Mouse (Mus musculus): ENCODE results near the gene Fndc3b.

The Fndc3b gene

DNA sequence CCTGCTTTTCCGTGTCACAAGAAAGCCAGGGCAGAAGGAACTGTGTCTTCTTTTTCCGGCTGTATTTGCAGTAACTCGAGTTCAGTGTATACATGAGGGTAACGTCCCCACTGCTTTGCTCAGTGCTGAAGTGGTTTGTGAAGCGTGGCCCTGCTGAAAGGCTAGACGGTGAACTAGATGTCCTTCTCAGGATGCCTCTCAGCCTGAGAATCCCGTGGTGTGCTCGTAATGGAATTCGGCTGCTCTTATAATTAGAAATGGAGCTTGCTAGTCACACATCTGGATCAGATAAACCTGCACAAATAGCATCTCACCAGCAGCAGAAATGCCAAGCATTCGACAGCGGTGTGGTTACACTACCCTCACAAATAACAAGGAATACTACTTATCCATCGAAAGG lies 40.7 kb downstream of the Fndc3b start:
- no peak for DNase-seq (ENCODE audit: low spot score)

DNA sequence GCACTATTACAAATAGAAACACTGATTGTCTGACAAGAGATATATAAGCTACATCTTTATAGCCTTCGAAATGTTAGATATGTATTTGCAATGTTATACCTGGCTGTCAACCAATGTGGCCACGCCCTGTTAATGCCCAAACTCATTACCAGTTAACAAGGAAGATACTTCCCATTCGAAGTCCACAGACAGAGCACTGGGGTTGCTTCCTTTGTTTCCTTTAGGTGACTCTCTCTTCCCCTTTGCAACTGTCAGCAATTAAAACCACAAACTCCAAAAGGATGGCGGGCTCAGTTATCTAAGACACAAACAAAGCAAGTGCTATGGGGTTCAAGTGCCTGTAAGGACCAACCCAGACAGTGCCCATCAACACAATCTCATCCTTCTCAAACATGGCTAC lies 43.8 kb downstream of the Fndc3b start:
- DNase-seq (ENCODE audit: low spot score): no peak

DNA sequence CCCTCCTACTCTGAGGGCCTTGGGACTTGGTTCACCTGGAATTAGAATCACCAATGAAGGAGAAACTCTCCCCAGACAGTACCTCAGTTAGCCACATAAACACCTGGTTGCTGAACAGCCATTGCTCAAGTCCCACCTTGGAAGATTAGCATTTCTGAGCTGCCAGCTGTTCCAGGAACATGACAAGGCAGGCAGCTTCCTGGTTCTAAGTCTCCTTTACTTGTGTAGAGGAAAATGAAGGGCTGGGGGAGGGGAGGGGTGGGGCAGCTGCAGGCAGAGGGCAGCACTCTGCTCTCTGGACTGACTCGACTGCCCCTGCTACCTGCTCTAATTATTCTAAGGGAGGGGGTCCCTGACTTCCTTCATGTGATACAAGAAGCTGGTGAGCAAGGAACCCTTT lies 45.8 kb downstream of the Fndc3b start:
- DNase-seq (ENCODE audit: low spot score): peak; percentile 70

DNA sequence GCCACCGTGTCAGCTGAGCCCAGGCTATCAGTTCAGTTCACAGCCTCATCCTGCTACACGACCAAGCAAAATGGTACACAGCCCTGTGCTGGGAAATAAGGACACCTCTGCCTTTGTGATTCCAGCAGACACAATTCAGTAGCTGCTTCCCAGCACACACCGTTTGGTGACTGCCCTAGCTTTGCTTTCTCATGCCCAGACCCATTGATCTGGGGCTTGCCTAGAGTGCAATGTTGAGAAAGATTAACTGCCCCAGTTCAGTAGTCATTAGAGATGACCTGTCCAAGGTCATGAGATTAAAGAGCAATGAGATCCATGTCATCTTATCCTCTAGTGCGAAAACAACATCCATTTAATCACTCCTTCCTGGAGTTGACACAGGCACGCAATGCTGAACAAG lies 47.9 kb downstream of the Fndc3b start:
- no peak for DNase-seq (ENCODE audit: low spot score)

DNA sequence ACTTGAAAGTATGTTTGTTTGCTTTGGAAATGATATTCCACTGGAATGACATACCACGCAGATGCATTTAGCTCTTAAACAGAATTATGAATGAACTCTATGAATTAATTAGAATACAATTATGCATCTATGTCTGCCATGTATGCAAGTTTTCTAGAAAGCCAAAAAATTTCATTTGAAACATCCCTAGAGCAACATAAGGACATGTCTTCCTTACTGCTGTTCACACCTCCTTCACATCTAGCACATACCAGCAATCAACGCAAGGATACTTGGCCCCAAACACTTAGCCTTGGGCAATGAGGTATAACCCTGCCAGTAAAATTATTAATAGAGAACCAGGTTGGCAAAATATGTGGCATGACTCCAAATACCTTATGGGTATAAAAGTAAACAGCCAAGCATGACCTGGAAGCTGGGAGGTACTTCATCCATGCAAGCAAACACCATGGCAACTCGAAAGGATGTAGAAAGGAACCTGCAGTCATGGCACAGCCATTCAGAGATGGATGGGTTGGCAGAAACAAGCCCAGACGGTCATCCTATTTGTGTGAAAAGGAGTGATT lies 52.8 kb downstream of the Fndc3b start:
- DNase-seq (ENCODE audit: low spot score): no peak

DNA sequence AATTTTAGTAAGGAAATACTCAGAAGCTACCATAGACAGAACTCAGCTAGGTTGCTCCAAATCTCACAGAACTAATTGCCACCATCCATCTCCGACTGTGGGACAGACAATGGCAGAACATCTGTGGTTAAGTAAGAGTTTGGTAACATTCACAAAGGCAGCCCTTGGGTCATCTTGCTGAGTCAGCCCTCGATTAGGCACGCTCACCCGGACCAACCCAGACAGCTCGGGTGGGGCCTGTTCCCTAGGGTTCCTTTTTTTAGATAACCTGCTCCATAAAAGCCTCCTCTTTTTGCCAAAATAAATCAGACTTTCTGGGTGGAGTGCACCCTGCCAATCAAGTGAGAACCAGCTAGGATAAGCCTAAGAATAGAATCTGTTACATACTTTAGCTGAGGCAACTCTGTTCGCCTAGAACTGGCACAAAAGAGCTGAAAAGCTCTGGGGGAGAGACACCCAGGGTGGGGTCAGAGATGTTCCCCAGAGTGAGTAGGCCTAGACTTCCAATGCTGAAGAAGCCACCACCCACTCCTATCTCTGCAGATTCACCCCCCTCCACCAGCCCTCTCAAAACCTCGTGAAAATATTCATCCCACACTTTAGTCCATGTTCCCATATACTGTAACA lies 54.2 kb downstream of the Fndc3b start:
- DNase-seq (ENCODE audit: low spot score): no peak

DNA sequence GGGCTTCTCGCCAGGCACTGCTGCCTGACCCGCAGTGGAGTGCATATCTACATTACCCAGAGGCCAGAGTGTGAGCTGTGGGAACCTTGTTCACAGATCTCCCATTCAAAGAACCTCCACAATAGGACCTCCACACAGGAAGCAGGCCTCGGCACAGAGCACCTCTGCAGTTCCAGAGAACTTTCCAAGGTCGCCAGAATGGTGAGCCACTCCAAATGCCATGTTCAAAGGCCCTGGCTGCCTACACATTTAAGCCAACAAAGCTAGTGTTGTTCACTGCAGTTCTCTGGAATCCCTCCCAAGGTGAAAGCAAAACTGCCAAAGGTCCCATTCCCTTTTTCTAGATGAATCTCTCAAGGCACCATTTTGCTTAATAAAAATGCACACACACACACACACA lies 55.4 kb downstream of the Fndc3b start:
- no peak for DNase-seq (ENCODE audit: low spot score)

DNA sequence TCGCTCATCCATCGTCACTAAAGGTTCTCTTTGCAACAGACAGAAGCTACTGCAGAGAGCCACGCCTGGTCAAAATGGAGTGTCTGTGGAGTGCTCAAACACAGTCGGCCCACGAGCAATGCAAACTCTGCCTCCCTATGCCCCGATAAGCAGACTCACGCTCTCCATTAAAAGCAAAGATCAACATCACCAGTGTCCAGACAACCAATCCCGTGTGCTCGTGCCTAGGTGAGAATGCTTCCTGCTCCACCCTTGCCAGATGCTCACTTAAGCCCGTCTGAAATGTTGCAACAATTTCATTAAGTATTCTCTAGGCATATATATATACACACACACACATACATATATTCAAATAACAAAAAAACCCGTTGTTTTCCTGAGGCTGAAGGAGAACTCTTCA lies 56.1 kb downstream of the Fndc3b start:
- no peak for DNase-seq (ENCODE audit: low spot score)

DNA sequence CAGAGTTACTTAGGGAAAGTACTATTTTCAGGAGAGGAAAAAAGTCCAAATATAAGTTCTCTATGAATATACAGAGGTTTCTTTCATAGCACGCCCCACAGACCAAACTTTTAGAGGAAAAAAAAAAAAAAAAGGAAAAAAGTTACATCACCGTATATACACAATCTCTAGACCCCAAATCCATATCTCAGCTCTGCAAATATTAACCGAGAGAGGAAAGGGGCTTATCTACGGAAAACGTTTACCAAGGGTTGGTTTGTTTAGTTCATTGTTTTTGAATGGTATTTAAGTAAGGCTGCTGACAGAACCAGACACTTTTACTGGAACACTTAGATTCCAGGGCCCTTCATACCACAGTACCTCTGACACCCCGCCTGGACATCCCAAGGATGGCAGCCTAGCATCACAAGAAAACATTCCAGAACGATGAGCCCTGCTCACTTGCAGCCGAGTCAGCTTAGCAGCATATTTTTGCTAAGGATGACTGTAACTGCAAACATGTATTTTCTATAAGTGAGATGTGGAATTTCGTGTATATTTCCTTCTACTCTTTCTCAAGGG lies 58.6 kb downstream of the Fndc3b start:
- DNase-seq (ENCODE audit: low spot score): peak; percentile 16

DNA sequence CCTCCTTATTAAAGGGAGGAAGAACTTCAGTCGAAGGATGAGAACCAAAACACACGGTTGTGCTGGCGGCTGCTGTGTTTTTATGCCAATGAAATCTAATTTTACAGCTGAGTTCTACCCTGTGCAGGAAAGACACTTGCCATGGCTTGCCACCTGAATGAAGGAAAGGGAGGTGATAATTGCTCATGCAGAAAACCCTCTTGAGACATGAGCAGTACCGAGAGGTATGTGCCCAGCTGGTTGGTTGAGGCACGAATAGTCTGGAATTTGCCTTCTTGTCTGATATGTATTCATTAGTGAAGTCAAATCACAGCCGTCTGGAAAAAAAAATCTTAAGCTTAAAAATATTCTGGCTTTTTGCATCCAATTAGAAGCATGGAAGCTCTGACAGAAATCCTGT lies 59.4 kb downstream of the Fndc3b start:
- no peak for DNase-seq (ENCODE audit: low spot score)

DNA sequence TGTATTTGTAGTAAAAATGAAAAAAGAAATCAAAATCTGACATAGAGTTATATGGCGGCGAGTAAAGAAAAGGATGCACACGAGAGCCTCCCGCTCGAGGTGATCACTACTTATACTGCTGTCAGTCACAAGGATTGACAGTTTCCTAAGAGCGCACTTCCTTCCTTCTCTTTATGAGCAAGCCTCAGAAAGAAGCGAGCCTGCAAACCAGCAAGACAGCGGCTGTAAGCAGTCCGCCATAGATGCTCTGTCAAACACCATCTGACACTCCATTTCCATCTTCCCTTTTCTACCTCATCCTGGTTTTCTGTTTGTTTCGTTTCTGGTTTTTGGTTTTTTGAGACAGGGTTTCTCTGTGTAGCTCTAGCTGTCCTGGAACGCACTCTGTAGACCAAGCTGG lies 61.0 kb downstream of the Fndc3b start:
- DNase-seq (ENCODE audit: low spot score): no peak

DNA sequence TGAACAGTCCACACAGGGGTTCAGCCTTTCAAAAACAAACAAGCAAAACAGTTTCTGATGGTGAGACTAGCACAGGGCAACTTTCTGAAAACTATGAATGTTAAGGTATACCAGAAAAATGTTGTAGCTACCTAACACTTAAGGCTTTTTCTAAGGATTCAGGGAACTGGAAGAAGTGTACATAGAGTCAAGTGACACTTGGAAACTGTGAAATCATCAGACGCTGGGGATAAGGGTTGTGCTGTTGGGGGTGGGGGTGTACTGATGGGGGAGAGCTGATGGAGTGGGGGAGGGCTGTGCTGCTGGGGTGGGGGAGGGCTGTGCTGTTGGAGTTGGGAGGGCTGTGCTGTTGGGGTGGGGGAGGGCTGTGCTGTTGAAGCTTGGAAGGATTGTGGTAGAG lies 61.8 kb downstream of the Fndc3b start:
- no peak for DNase-seq (ENCODE audit: low spot score)

DNA sequence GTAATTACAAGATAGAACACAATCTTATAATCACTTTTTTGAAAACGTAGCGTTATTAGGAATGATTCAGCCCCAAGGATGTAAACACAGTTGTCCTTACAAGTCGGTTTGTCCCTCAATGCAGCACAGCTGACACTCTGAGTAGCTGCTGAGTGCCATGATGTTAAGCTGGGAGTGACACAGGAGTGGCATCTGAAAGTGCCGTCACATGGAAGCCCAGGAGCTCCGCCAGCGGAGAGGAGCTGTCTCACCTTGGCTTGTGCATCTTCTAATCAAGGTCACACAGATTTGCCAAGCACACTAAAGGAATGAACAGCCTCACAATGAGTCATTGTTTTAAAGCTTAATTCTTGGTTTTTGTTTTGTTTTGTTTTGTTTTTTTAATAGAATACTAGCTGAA lies 68.7 kb downstream of the Fndc3b start:
- no peak for DNase-seq (ENCODE audit: low spot score)

DNA sequence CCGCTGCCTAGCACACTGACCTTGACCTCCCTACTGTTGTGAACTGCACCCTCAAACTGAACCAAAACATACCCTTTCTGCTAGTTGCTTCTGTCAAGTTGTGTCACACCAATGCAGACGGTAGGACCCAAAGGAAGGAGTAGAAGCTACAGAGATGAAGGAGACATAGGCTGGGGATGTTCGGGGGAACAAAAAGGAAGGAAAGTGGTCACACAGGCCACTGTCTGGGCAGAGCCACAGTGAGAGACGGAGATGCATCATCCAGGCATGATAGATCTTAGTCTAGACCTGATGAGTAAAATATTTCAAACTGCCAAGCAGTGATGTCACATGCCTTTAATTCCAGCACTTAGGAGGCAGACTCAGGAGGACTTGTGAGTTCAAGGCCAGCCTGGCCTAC lies 71.4 kb downstream of the Fndc3b start:
- DNase-seq (ENCODE audit: low spot score): no peak

DNA sequence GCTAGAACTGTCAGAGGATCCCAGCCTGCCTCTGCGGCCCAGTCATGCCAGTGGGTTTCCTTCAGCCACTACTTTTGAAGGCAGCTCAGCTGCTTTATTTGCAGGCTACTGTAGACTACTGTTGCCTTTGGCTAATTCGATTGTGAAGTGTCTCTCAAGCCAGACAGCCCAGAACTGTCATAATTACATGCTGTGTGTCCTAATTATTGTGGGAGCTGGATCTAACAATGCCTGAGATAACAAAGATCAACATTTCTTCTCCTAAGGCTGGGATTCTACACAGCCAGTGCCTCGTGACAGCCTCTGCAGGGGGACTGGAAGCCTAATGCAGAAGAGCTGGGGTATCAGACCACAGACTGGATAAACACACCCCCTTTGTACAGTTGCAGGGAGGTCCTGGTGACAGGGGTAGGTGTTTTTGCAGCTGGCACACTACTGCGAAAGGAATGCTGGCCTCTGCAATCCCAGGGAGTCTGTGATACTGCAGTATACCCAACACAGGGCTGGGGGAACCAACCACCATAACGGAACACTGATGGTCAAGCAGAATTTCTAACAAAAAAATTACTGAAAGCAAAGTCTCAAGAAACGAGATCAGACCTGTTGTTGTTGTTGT lies 74.0 kb downstream of the Fndc3b start:
- DNase-seq (ENCODE audit: low spot score): no peak

DNA sequence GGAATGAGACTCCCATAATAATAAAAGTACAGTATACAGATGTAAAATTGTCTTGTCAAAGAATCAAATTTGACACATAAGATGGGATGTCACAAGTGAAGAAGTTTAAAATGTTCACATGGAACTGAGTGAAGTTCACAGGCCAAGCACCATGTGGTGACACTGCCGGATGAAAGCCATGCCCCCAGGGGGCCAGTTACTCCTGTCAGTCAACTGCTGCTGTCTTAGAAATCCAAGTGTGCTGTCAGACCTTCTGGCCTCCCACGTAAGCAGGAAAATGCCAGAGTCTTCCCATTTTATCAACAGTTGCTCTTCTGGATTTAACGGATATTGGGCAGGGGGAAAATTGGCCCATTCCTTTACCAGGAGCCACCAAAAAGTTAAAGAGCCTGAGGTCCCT lies 75.3 kb downstream of the Fndc3b start:
- no peak for DNase-seq (ENCODE audit: low spot score)

DNA sequence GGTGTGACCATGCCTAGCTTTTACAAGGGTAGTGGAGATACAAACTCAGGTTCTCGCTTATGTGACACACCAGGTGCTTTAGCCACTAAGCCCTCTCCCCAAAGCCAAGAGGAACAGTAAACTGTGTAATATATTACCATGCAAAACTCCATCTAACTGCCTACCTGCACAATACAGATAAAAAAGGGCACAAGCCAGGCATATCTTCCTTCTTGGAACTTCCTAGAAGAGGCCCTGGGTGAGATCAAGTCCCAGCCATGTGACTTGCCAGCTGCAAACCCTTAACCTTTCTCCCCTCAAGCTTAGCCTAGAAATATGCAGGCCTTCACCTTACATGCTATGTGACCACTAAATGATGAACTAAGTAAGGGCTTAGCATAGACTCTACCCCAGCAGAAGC lies 78.2 kb downstream of the Fndc3b start:
- DNase-seq (ENCODE audit: low spot score): no peak

DNA sequence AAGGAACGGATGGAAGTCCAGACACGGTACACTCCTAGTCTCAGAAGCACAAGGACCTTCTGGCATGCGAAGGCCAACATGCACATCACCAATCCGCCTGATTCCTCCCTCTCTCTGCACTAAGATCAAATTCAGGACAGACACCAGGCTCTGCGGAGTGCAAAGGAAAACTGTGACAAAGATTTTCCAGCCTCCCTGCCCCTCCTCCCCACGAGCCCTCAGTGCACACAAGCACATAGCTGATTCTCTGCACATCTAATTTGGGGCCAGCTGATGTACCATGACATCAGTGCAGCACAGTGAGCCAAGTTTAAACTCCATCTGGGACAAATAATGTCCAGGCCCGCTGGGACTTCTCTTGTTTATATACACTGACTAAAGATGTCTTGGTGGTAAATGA lies 80.0 kb downstream of the Fndc3b start:
- DNase-seq (ENCODE audit: low spot score): no peak

DNA sequence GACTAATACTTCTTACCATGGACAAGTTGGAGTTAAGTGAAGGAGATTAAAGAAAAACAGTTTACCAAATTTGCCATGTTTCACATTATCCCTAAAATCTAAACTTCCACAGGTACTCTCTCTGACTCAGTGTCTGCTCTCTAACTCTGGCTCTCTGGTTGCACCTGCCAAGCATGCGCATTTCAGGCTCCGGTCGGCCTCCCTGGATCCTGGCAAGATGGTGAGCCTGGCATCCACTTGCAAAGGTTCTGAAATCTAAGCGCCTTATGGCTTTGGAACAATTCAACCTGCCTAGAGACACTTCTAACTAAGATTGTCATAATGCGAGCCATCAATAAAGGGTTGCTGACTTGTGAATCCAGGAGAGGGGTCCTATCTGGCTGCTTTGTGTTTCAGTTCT lies 81.4 kb downstream of the Fndc3b start:
- no peak for DNase-seq (ENCODE audit: low spot score)

DNA sequence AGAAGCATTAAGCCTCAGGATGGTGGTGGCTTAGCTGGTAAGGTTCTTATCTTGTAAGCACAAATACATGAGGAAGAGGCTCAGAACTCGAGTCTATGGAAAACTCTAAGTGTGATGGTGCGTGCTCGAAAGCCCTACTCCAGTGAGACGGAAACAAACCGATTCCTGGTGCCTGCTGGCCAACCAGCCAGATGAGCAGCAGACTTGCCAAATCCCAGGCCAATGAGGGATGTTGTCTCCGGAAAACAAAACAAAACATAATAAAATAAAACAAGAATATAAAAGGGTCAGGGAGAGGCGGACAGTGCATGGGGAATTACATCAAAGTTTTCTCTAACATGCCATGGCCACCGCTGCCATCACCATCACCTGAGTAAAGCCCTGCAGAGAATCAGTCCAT lies 84.8 kb downstream of the Fndc3b start:
- no peak for DNase-seq (ENCODE audit: low spot score)

DNA sequence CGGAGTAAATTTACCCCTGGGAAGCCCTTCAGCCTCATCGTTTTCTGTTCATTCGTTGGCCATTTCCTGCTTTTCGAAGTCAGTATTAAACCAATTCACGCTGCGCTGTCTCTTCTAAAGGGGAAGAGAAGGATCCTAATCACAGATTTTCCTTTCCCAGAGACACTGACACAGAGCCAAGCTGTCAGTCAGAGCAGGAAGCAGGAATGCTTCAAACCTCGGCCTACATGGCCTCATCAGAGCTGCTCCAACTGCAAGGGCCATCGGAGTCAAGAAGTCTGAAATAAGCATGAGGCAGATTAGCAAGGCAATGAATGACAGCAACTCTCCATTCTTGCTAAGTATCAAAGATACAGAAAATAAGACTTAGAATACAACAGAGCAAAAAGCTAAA lies 85.5 kb downstream of the Fndc3b start:
- no peak for DNase-seq (ENCODE audit: low spot score)

DNA sequence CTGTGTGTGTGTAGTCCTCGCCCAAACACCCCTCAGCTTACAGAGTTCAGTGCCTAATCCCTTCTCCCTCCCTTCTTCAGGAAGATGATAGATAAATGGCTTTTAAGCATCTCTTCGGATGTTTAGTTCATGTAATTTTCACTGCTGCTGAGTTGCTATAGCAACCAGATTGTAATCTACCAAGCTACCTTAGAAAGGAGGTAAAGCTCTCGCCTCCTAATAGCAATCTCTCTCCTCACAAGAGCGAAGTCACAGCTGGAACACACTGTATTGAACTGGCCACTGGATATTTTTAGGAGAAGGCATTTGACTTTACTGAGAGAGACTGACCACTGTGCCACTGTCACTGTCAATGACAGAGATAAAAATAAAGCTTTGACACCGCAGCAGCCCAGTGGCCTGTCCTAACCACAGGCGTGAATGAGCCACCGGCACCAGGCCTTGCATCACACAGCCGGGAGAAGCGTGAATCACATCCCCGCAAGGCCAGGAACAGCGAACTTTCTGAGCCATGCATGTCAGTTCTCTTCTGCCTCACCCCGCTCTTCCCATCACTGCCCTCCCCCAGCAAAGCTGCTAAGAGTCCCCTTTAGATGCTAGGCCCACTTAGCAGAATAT lies 86.0 kb downstream of the Fndc3b start:
- DNase-seq (ENCODE audit: low spot score): no peak

DNA sequence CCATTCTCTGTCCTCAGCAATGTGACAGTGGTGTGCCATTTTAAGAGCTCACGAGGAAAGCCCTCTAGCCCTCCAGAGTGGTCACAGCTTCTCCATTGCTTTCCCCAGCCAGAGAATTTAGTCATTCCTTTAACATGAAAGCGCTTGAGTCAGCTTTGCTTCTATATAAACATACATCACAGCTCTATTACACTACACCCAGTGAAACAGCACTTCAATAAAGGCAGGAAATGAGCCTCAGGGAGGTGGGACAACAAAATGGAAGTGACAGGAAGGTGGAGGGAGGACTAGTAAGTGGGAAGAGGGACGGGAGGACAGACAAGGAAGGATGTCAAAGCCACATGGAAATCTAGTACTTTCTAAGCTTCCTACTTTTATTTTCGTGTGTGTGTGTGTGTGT lies 88.7 kb downstream of the Fndc3b start:
- no peak for DNase-seq (ENCODE audit: low spot score)
